Mouse (Mus musculus): ENCODE measurements at regions not wholly inside any gene's neighbourhood (a gene's known extent, or its start where the extent isn't known, plus 50 kb on each side); places are given as distances from the start of the nearest gene placed in this dataset.
"Not testable (repeated sequence)": the region's sequence is repeated elsewhere in the genome, so short reads cannot be mapped to it uniquely, and the experiment has no call there.

DNA sequence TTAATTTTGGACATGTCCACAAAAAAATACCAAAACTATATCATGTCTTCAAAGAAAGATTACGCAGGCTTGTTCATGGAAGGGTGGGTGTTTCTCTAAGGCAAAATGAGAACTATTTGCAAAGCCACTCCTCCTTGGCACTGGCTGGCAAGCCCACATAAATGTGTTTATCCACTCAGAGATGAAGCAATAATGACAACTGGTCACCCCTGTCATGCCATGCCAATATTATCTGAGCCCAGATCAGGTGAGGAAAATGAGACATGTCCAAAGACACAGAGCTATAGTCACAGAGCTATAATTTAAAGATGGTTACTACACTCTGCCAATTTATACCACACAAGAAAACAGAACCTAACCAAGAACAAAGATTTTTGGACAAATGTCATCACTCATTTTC lies 227.0 kb upstream of the Zfp703 start:
- no peak for DNase-seq (ENCODE audit: low spot score)

DNA sequence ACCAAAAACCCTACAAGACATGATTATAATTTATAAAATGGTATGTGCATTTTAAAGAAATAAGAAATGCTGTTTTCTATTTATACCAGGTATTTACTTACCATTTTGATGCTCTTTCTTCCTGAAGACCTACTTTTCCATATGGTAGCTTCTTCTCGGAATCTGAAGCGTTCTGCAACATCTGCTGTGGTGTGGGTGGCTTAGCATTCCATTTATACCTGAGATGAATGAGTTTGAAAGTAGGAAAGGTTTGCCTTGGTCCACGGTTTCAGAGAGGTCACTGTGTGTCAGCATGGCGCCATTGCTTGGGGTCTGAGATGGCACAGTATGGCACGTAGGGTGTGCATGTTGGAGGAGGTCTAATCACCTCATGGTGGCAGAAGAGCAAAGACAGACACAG lies 225.5 kb upstream of the Zfp703 start:
- no peak for DNase-seq (ENCODE audit: low spot score)

DNA sequence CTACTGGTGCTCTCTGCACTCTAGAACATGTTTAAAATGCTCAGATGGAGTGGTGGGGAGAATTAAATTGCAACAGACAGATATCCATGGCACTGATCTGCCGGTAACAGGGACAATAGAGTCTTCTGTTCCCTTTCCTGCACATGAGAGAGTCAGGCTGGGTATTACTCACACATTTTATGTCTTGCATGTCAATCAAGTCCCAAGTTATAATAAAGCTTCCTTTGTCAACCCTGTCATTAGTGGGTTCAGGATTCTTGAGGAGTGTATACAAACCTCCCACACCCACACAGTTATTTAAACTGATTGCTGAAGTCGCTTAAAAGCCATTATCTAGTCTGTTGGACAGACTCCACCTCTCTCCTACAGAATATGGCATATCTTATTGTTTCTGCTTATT lies 220.7 kb upstream of the Zfp703 start:
- DNase-seq (ENCODE audit: low spot score), result no peak

DNA sequence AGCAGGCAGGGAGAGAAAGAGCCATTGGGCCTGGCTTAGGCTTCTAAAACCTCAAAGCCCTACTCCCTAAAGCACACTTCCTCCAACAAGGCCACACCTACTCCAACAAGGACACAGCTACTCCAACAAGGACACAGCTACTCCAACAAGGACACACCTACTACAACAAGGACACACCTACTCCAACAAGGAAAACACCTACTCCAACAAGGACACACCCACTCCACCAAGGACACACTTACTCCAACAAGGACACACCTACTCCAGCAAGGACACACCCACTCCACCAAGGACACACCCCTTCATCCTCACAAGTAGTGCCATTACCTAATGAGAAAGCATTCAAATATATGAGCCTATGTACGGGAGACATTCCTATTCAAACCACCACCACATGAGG lies 216.4 kb upstream of the Zfp703 start:
- DNase-seq (ENCODE audit: low spot score), result no peak

DNA sequence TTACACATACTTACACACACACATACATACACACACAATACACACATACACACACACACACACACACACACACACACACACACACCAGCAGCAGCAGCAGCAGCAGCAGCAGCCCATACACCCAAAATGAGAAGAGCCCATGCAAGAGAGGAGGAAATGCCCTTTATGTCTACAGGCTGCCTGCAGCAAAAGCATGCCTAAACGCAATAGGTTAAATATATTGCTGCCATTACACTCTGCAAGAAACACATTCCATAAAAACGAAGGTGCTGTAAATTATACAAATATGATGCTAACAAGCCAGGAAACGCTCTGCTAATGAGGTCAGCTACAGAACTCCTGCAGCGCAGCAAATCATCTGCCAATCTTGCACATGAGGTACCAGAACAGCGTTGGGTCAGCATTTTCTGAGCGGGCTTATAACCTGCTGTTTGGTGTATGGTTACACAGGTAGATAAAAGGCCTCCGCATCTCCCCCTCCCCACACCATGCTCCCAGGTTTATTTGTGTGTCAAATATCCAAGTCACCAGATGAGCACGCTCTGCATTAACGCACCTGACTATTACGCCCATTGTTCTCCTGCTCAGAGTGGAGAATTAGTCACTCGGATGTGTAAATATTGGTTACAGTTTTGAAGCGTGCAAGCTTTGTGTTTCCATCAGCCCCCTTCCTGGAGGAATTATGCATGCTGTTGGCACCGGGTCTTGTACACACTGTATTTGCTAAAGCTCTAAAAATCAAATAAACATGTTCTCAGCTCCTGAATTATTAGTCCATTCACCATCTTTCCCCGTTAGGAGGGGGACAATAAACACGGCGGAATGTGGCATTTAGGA lies 214.0 kb upstream of the Zfp703 start:
- DNase-seq (ENCODE audit: low spot score), result no peak

DNA sequence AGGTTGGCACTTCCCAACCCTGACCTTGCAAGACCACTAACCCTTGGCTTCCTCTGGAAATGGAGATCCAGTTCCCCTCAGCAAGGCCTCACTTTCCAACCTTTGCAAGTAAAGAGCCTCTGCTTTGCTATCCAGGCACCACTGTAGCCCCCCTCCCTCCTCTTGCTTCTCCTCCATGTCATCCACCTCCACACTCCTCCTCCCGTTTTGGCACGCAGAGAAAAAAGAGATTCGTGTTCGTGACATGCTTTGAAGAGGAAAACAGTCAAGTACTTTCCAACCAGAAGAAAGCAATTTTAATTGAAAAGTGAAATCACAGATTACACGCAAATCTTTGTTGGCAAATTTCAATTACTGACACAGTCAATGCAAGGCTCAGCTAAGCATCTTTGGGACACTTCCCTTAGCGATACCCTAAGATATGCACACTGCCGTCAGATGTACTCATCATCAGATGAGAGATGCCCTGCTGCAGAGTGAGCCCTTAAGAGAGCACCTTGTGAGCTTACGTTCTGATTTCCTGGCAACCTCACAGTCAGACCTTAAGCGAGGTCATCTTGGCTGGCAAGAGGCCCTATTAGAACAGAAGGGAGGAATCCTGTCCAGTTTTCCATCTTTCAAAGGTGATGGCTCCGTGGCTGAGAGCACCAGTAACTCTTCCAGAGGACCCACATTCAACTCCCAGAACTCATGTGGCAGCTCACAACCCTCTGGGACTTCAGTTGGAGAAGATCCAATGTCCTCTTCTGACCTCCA lies 208.5 kb upstream of the Zfp703 start:
- DNase-seq (ENCODE audit: low spot score), result no peak

DNA sequence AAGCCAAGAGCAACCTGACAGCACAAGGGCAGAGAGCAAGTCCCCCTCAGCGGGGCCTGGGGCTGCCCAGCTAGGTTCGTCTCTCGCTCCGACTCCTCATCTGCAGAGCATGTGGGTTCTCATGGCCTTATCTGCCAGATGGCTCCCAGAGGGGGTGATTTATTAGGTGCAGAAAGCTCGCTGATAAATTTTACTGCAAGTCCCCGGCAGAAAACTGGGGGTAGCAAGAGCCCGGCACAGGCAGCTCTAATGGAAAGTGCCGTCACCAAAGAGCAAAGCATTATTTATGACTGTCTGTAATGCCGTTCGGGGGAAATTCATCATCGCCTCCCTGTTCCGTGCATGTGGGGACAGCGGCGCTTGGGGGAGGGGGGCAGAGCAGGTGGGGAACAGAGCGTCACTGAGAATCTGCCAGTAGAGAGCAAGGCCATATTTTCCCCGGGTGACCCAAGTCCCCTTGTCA lies 206.7 kb upstream of the Zfp703 start:
- DNase-seq (ENCODE audit: low spot score), result no peak

DNA sequence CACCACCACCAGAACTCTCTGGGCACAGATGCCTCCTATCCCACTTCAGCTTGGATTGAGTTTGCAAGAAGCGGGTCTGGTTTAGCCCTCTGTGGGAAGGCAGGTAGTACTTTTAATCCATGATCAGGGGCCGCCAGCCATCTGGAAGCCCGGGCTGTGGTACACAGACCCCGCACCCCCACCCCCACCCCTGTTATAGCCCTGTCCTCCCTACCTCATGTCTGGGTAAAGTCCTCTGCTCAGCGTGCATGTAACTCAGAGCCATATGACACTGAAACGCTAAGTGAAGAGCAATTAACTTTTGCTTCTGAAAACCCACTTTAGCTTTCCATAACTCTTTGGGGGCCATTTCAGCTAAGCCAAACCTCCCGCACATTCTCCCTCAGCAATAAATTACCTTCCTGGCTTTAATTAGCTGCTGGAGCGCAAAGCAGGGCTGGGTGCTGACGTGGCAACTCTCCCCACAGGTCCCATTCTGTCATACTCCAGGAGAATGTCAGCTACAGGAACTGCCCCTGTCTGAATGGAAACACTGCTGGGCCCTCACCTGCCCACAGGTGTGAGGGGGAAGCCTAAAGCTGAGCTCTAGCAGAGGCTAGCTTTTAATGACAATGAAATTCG lies 198.1 kb upstream of the Zfp703 start:
- DNase-seq (ENCODE audit: low spot score), result no peak

DNA sequence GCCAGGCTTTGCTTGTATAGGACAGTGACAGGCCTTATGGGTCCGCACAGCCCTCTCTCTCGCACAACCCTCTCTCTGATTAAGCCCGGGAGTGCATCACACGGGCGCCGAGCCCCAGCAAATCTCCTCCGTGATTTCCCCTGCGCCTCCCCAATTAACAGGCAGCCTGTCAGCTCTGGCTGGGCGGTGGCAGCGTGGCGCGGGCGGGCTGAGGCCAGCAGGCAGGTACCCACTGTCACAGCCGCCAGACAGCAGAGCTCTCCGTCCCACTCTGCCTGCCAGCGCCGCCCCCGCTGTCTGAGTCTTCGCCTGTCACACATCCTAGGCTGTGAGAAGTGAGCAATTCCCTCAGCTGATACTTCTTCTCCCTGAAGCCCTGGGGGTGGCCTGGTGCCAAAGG lies 196.6 kb upstream of the Zfp703 start:
- DNase-seq (ENCODE audit: low spot score), result no peak

DNA sequence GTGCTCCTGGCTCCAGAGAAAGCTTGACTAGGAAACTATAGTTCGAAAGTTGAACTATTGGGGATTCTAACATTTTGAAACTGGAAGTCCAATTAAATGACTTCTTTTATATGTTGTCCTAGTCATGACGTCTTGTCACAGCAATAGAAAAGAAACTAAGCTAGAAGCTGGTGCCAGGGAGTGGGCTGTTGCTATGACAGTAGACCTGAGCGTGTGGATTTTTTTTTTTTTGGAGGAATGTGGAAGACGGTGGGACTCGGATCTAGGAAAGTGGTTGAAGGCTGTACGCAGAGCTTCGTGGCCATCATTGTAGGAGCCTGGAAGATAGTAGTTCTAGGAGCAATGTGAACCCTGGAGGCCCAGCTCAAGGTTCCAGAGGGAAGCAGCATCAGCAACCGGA lies 194.2 kb upstream of the Zfp703 start:
- not testable (repeated sequence) for DNase-seq (ENCODE audit: low spot score)

DNA sequence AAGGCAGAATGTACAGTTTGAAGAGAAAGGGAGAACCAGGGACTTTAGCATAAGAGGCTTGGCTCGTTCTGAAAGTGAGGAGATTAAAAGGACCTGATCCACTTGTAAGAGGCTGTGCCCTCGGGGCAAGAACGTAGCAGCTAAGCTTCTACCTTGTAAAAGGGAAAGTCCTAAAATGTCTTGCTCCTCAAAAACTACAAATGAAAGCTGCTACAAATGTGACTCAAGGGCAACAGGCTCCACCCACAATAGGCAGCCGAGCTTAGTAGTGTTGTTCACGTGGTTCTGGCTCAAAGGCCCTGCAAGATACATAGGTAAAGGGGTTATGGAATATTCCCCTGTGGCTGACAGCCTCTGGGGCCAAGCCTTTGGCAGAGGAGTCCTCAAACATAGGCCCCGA lies 192.7 kb upstream of the Zfp703 start:
- DNase-seq (ENCODE audit: low spot score), result no peak

DNA sequence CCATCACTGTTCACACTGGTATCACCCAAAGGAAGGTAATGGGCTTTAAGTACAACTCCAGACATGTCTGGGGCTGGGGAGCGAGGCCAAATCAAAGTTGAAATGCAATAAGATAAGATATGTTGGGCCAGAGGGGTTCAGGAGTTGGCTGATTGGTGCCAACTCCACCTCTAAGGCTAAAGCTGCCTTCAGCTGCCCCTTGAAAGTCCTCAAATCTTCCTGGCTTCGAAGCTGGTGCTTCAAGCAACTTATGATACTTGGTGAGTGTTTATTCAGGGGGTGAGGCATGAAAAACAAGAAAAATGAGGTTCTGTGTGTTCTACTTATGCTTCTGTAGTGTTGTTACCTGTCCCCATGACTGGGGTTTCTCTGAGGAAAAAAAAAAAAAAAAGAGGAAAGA lies 185.3 kb upstream of the Zfp703 start:
- DNase-seq (ENCODE audit: low spot score), result no peak

DNA sequence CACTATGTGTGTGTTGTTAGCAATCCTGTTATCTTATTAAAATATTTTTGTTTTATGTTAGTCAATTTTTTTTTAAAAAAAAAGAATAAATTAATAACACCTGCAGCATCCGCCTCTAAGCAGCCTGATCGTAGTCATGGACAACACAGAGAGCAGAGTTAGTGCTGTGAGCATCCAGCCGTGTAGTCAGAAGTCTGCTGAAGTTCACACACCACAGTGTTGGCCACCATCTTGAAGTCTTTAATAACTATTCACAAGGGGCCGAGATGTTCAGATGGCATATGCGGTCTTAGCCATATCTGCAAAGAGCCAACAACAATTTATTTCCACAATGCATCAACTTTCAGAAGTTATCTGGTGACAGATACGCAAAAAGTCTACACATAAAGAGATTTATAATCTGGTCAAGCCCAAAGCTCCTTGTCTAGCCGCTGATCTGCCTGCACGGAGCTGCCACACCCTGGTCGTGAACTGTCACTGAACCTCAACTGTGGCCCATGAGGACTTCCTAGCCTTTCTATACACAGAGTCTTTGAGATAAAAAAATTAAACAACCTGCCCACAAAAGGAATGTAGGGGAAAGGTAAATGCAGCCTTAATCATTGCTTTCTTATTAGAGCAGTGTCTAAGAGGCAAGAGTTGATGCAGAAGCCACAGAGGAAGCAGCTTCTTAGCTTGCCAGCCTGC lies 183.4 kb upstream of the Zfp703 start:
- no peak for DNase-seq (ENCODE audit: low spot score)

DNA sequence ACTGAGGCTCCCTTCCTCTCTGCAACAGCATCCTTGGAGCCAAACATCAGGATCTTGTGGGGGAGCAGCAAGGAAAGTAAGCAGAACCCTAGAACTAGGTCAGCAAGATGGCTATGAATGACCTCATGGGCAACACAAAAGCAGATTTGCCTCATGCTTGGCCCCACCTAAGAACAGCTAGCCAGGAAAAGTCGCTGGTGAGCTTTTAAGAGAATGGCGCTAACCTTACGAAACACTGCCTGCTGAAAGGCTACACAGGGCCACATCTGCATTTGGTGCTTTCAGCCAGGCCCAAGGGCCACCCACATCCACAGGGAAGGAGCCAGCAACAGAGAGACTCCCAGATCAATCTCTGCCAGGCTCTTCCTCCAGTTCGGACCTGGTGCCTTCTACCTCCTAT lies 182.7 kb upstream of the Zfp703 start:
- DNase-seq (ENCODE audit: low spot score), result no peak

DNA sequence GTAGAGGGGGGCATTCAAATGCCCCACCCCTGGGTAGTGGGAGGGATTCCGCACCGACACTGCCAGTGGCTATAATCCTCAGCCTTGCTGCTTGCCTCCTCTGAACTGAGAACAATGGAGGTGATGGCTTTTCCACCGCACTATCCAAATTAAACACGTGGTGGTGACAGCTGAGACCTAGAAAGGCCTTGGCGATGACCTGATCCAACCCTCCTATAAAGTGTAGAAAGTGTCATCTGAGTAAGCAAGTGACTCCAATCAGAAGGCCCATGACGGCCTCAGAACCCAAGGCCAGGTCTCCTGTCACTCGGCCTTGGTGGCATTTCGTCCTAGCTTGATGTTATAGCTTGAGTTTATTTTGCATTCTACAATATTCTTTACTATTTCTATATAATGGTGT lies 181.5 kb upstream of the Zfp703 start:
- DNase-seq (ENCODE audit: low spot score), result no peak

DNA sequence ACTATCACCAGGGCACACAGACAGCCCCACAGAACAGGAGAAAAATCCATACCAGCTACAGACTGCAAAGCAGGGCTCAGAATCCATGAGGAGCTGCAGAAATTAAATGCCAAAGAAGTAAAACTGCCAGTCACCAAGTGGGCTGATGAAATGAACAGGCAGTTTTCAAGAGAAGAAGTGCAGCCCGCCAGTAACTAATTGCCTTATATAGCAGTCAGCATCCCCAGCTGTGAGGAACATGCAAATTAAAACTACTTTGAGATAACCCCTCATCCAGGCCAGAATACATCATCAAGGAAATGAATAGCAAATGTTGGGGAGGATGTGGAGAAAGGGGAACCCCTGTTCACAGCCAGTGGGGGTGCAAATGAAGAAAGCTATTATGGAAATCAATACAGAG lies 177.3 kb upstream of the Zfp703 start:
- no peak for DNase-seq (ENCODE audit: low spot score)

DNA sequence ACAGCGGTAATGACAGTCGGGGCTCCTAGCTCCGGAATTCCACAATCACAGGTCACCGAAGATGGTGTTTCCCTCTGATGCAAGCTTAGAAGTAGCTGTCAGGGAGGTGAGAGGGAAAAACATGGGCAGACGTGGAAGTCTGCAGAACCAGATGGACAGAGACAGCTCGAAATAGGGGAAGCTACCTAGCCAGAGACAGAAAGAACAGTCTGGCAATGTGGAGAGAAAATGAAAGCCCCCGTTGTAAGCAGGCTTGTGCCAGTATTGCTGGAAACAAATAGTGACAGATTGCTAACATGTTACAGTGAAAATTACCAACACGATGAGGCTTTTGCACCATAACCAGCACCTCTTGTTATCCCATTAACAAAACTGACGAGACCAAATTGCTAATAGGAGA lies 173.0 kb upstream of the Zfp703 start:
- DNase-seq (ENCODE audit: low spot score), result no peak

DNA sequence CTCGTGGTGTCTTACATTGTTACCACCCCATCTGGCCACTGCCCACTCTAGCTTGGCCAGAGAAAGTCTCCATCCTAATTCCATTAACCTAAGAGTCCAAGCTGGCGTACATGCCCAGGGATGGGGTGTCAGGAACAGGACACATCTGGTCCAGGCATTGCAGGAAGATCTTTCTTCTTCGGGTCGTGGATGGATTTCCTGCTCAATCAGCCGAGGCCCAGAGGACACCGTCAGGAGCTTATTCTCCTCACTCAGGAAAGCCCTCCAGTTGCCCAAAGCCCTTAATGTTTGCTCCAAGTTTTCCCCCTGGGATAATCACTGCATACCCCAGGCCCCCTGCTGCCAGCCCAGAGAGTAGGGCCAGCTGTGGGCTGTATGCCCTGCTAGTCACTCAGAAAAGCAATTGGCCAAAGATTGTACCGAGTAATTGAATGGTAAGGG lies 172.2 kb upstream of the Zfp703 start:
- no peak for DNase-seq (ENCODE audit: low spot score)

DNA sequence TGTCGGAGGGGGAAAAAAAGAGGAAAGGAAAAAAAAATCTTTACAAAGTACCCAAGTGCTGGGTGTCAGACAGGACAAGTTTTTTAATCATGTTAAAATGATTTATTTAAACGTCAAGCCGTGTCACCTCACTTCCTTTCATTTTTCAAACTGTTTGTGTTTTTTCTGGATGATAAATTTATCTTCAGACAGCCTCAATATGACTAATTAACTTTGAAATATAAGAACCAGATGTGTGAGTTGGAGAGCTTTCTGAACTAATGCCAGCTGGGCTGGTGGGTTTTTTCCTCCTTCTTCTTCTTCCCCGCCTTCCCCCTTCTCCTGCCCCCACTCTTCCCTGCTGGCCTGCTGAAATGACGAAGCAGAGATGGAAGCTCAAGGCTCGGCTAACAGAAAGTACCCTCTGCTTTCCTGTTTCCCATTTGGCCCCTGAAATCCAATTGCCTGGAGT lies 171.7 kb upstream of the Zfp703 start:
- DNase-seq (ENCODE audit: low spot score), result no peak

DNA sequence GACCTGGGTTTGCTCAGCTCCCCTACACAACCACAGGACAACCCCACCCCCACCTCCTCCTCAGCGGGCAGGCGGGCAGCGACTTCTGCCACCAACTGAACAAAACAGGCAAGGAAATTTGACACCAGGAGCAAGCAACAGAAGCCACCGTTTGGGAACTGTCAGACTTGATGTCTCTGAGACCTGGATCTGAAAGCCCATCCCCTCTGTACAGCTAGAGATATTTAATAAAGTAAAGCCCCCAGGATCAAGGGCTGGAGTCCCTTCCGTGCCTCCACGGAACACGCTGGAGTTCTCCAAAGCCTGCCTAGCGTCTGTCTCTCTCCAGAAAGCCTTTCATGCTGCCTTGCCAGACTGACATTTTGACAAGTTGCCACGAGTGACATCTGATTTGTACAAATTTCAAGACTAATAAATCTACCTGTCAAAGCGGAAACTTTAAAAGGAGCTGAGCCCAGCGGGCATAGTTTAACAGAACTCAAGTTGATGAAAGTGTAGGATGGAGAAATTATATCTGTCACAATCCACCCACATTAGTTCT lies 168.9 kb upstream of the Zfp703 start:
- no peak for DNase-seq (ENCODE audit: low spot score)

DNA sequence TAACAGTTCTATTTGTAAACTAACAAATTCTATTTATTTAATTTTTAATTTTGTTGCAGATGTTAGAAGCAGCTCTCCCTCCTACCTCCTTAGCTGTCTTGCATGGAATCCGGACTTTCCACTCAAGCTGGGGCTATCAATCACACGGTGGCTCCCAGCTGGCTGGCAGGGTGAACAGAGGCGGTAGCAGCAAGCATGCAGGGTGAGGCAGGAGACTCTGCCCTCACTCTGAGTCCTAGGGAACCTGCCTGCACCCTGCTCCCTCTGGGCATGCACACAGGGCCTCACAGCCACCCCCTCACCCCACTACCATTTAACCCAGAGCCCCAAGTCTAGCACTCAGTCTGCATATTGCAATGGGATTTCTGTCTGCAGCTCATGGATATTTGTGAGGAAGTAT lies 168.4 kb upstream of the Zfp703 start:
- DNase-seq (ENCODE audit: low spot score), result no peak

DNA sequence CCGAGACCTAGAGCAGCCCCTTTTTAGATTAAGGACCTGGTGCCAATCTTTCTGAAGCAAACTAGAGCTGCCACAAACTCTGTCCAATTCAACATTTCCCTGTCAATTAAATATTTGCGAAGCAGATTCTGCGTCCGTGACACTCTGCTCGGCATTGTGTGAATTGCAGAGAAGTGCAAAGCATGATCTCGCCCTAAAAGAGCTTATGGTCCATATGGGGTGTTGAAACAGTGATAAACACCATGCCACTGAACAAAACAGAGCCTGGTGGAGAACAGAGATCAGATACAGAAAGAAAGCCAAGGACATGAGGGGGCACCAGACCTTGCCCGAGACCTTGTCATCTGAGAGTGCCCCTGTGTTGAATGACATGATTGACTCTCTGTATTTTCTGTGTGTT lies 167.2 kb upstream of the Zfp703 start:
- no peak for DNase-seq (ENCODE audit: low spot score)
